8 mouse cellular contexts compared by ENCODE assay signal in the genomic region with DNA sequence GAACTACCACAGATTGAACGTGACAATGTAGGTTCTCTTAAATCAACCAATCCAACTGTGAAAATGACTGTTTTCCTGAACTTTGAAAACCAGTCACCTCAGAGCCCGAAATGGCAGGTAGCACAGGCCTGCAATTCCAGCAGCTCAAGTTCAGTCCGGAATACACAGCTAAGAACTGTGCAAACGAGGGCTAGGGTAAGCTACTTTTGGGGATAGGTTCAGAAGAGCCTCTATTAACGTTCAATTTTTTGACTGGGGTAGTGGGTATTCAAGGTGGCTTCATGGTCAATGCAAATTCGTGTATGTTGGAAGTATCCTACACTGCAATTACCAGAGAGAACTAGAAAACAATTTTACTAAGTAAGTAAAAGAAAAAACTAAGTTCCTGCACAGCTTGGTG. TPM values are rescaled to one million over a fixed set of nuclear protein-coding genes. Genes with fewer than 3 reads are reported as not detected.
DNase-seq lines count a peak whose midpoint lies in the region; ATAC-seq and TF ChIP-seq lines count a peak whose summit lies in the region.

No protein-coding gene starts in this region.

- peaks cover 16% of the 10 kb centered on the region for H3K4me1 ChIP-seq in lung, embryonic 15.5 days
- H3K4me1 ChIP-seq in lung, adult 2 months (ENCODE audit: control insufficient read depth, insufficient read depth, low read length): 0 out of 2 replicates have a peak, but pooled peaks cover 3% of the 10 kb centered on the region
- H3K4me1 ChIP-seq in forebrain, embryonic 12.5 days: peaks cover 26% of the 10 kb centered on the region
- peaks cover 23% of the 10 kb centered on the region for H3K4me1 ChIP-seq in limb, embryonic 12.5 days (replicated peaks)
- H3K4me1 ChIP-seq in neural tube, embryonic 15.5 days: peaks cover 30% of the 10 kb centered on the region

- H3K27ac ChIP-seq in lung, embryonic 15.5 days: no peak overlapping the region
- no peak overlapping the region for H3K27ac ChIP-seq in forebrain, embryonic 12.5 days
- H3K27ac ChIP-seq in limb, embryonic 12.5 days: no peak overlapping the region
- H3K27ac ChIP-seq in neural tube, embryonic 15.5 days (replicated peaks): no peak overlapping the region

- no peak for ATAC-seq in lung, embryonic 15.5 days (ENCODE audit: borderline replicate concordance, extremely low read depth, low FRiP score, low TSS enrichment)
- no peak for ATAC-seq in forebrain, embryonic 12.5 days (ENCODE audit: low FRiP score)
- no peak for ATAC-seq in limb, embryonic 12.5 days (ENCODE audit: insufficient number of reproducible peaks, insufficient read depth, low FRiP score, low TSS enrichment, low read depth)
- no peak for ATAC-seq in neural tube, embryonic 15.5 days (ENCODE audit: low FRiP score)

- H3K4me3 ChIP-seq in lung, embryonic 15.5 days: peak overlapping the region; percentile 96
- no peak overlapping the region for H3K4me3 ChIP-seq in lung, adult 2 months (replicated peaks; ENCODE audit: extremely low read depth, low read depth, low read length)
- H3K4me3 ChIP-seq in forebrain, embryonic 12.5 days (replicated peaks): peak overlapping the region; percentile 90
- peak overlapping the region; percentile 92 for H3K4me3 ChIP-seq in limb, embryonic 12.5 days (replicated peaks)
- peak overlapping the region; percentile 91; the same call in 1 of the 2 replicates for H3K4me3 ChIP-seq in neural tube, embryonic 15.5 days (replicated peaks)

- H3K9ac ChIP-seq in lung, embryonic 15.5 days: no peak overlapping the region
- 0 out of 2 replicates have a peak overlapping the region, but pooled peaks have one; percentile 96 for H3K9ac ChIP-seq in forebrain, embryonic 12.5 days
- no peak overlapping the region for H3K9ac ChIP-seq in limb, embryonic 12.5 days (replicated peaks)
- no peak overlapping the region for H3K9ac ChIP-seq in neural tube, embryonic 15.5 days (replicated peaks)

- H3K9me3 ChIP-seq in lung, embryonic 15.5 days: no peaks in the 10 kb centered on the region
- H3K9me3 ChIP-seq in forebrain, embryonic 12.5 days: no peaks in the 10 kb centered on the region
- no peaks in the 10 kb centered on the region for H3K9me3 ChIP-seq in limb, embryonic 12.5 days
- no peaks in the 10 kb centered on the region for H3K9me3 ChIP-seq in neural tube, embryonic 15.5 days (replicated peaks)

- DNase-seq in lung, adult 2 months: no peak
- DNase-seq in spleen, postnatal 10 days (ENCODE audit: low spot score in 2 of 2): no peak
- DNase-seq in urinary bladder, postnatal 4 days (ENCODE audit: low spot score in 2 of 2): no peak
- DNase-seq in cerebellum, postnatal 25 days: no peak

- H3K27me3 ChIP-seq in lung, embryonic 15.5 days: no peaks in the 10 kb centered on the region
- no peaks in the 10 kb centered on the region for H3K27me3 ChIP-seq in forebrain, embryonic 12.5 days
- no peaks in the 10 kb centered on the region for H3K27me3 ChIP-seq in limb, embryonic 12.5 days
- no peaks in the 10 kb centered on the region for H3K27me3 ChIP-seq in neural tube, embryonic 15.5 days (replicated peaks)

- peaks cover 33% of the 10 kb centered on the region for H3K36me3 ChIP-seq in lung, embryonic 15.5 days
- H3K36me3 ChIP-seq in forebrain, embryonic 12.5 days (replicated peaks): peaks cover 34% of the 10 kb centered on the region
- peaks cover 47% of the 10 kb centered on the region for H3K36me3 ChIP-seq in limb, embryonic 12.5 days
- peaks cover 12% of the 10 kb centered on the region for H3K36me3 ChIP-seq in neural tube, embryonic 15.5 days

- TF ChIP-seq POLR2A in lung, adult 2 months (IDR thresholded peaks at IDR 0.05; ENCODE audit: borderline replicate concordance, extremely low read depth, low read depth, low read length): no peak

- TF ChIP-seq CTCF in lung, adult 2 months (IDR thresholded peaks at IDR 0.05; ENCODE audit: insufficient read depth, low read length): no peak

- H3K4me2 ChIP-seq in lung, embryonic 15.5 days: peak overlapping the region; percentile 70
- peak overlapping the region; percentile 82 for H3K4me2 ChIP-seq in forebrain, embryonic 12.5 days
- peak overlapping the region; percentile 71 for H3K4me2 ChIP-seq in limb, embryonic 12.5 days
- peak overlapping the region; percentile 80 for H3K4me2 ChIP-seq in neural tube, embryonic 15.5 days

- 48% methylated on average over 6 of the region's 6 CpGs for WGBS in lung, embryonic 15.5 days
- WGBS in lung, adult 2 months: 47% methylated on average over 6 of the region's 6 CpGs
- 67% methylated on average over 6 of the region's 6 CpGs for WGBS in forebrain, embryonic 12.5 days
- WGBS in limb, embryonic 12.5 days: 65% methylated on average over 6 of the region's 6 CpGs
- 79% methylated on average over 6 of the region's 6 CpGs for WGBS in neural tube, embryonic 15.5 days

RNA-seq across cellular contexts. Expression of a gene that starts 2.6 kb away (rescaled TPM):
- 103 and 108 TPM in 2 replicates for polyA plus RNA-seq in lung, embryonic 15.5 days (2015; fragmentation: Nextera tagmentation; extraction: Ambion mirVana)
- polyA plus RNA-seq in lung, adult 2 months (2012; rRNA removed): 31.5 and 43.5 TPM in 2 replicates
- 122 and 132 TPM in 2 replicates for polyA plus RNA-seq in forebrain, embryonic 12.5 days (2016; fragmentation: Nextera tagmentation; extraction: Ambion mirVana)
- 109 and 114 TPM in 2 replicates for polyA plus RNA-seq in limb, embryonic 12.5 days (2016; fragmentation: Nextera tagmentation; extraction: Ambion mirVana)
- 89.9 and 101 TPM in 2 replicates for polyA plus RNA-seq in neural tube, embryonic 15.5 days (2015; fragmentation: Nextera tagmentation; extraction: Ambion mirVana)

RNA-seq across cellular contexts. Expression of a gene that starts 58.1 kb away (rescaled TPM):
- polyA plus RNA-seq in lung, embryonic 15.5 days (2015; fragmentation: Nextera tagmentation; extraction: Ambion mirVana): 73.6 and 75.2 TPM in 2 replicates
- 7.0 and 8.0 TPM in 2 replicates for polyA plus RNA-seq in lung, adult 2 months (2012; rRNA removed)
- polyA plus RNA-seq in forebrain, embryonic 12.5 days (2016; fragmentation: Nextera tagmentation; extraction: Ambion mirVana): 94.9 and 96.7 TPM in 2 replicates
- polyA plus RNA-seq in limb, embryonic 12.5 days (2016; fragmentation: Nextera tagmentation; extraction: Ambion mirVana): 94.8 and 96.0 TPM in 2 replicates
- polyA plus RNA-seq in neural tube, embryonic 15.5 days (2015; fragmentation: Nextera tagmentation; extraction: Ambion mirVana): 17.6 and 31.5 TPM in 2 replicates

RNA-seq across cellular contexts. Expression of a gene that starts 58.2 kb away (rescaled TPM):
- 1.9 and 2.9 TPM in 2 replicates for polyA plus RNA-seq in lung, embryonic 15.5 days (2015; fragmentation: Nextera tagmentation; extraction: Ambion mirVana)
- 0.07 and 0.26 TPM in 2 replicates for polyA plus RNA-seq in lung, adult 2 months (2012; rRNA removed)
- 1.9 and 3.3 TPM in 2 replicates for polyA plus RNA-seq in forebrain, embryonic 12.5 days (2016; fragmentation: Nextera tagmentation; extraction: Ambion mirVana)
- 3.8 and 4.0 TPM in 2 replicates for polyA plus RNA-seq in limb, embryonic 12.5 days (2016; fragmentation: Nextera tagmentation; extraction: Ambion mirVana)
- polyA plus RNA-seq in neural tube, embryonic 15.5 days (2015; fragmentation: Nextera tagmentation; extraction: Ambion mirVana): 1.5 TPM in 2 replicates
